Mouse (Mus musculus) kidney, adult 11 months (tissue): ENCODE measurements around the gene Sema3f.

Source experiments
- DNase-seq: peaks from one replicate; pipeline ENCODE4 v3.0.0; 2022

Sema3f gene

GRCm38 (mm10) chr9:107688939-107689338 is 21.3 kb downstream of the Sema3f start:
- no peak for DNase-seq

GRCm38 (mm10) chr9:107688415-107688814 is 21.9 kb downstream of the Sema3f start:
- DNase-seq = no peak

- DNase-seq = no peak
Observed at GRCm38 (mm10) chr9:107685231-107685981, 24.9 kb downstream of the Sema3f start.

GRCm38 (mm10) chr9:107682405-107682804 is 27.9 kb downstream of the Sema3f start:
- peak; percentile 36 for DNase-seq

GRCm38 (mm10) chr9:107679501-107679900 is 30.8 kb downstream of the Sema3f start, which contains the start of gene Gnat1:
TSS of gene Gnat1 (minus strand) at chr9:107679712.
- no peak for DNase-seq

- DNase-seq = no peak
Observed at GRCm38 (mm10) chr9:107678861-107679260, 31.4 kb downstream of the Sema3f start.

- DNase-seq = peak; percentile 64
Observed at GRCm38 (mm10) chr9:107677819-107678526, 32.3 kb downstream of the Sema3f start.

GRCm38 (mm10) chr9:107677091-107677784 is 33.0 kb downstream of the Sema3f start:
- no peak for DNase-seq

GRCm38 (mm10) chr9:107676302-107676701 is 34.0 kb downstream of the Sema3f start:
- no peak for DNase-seq

- DNase-seq = peak; percentile 44
Observed at GRCm38 (mm10) chr9:107675671-107676301, 34.5 kb downstream of the Sema3f start.

GRCm38 (mm10) chr9:107674609-107675429 is 35.5 kb downstream of the Sema3f start:
- DNase-seq = peak; percentile 83

- peak; percentile 73 for DNase-seq
Observed at GRCm38 (mm10) chr9:107670259-107670658, 40.0 kb downstream of the Sema3f start.

- peak; percentile 39 for DNase-seq
Observed at GRCm38 (mm10) chr9:107669480-107669945, 40.8 kb downstream of the Sema3f start, which contains the start of gene Slc38a3. TSS of gene Slc38a3 (minus strand) at chr9:107669530.

GRCm38 (mm10) chr9:107668916-107669315 is 41.4 kb downstream of the Sema3f start:
- DNase-seq = no peak

- DNase-seq = no peak
Observed at GRCm38 (mm10) chr9:107668011-107668410, 42.3 kb downstream of the Sema3f start.

- peak; percentile 57 for DNase-seq
Observed at GRCm38 (mm10) chr9:107667219-107667618, 43.1 kb downstream of the Sema3f start.

- no peak for DNase-seq
Observed at GRCm38 (mm10) chr9:107666751-107667205, 43.5 kb downstream of the Sema3f start.

GRCm38 (mm10) chr9:107665308-107665707 is 45.0 kb downstream of the Sema3f start:
- DNase-seq = no peak

- DNase-seq = no peak
Observed at GRCm38 (mm10) chr9:107663525-107663924, 46.8 kb downstream of the Sema3f start.

- DNase-seq = no peak
Observed at GRCm38 (mm10) chr9:107662342-107662741, 47.9 kb downstream of the Sema3f start.

GRCm38 (mm10) chr9:107660777-107661176 is 49.5 kb downstream of the Sema3f start:
- no peak for DNase-seq

- no peak for DNase-seq
Observed at GRCm38 (mm10) chr9:107659961-107660360, 50.3 kb downstream of the Sema3f start.
